ENCODE assay signal across 8 mouse cellular contexts in genomic region chr6:11926082-11926595, GRCm38 (mm10). TPM values are rescaled to one million over a fixed set of nuclear protein-coding genes. Genes with fewer than 3 reads are reported as not detected.
DNase-seq lines count a peak whose midpoint lies in the region; ATAC-seq lines count a peak whose summit lies in the region.

No protein-coding gene starts in this region.

- H3K9ac ChIP-seq in forebrain, embryonic 16.5 days (replicated peaks; ENCODE audit: low read depth, low read length), result peak overlapping the region; percentile 99
- peak overlapping the region; percentile 90 for H3K9ac ChIP-seq in limb, embryonic 15.5 days
- H3K9ac ChIP-seq in midbrain, embryonic 16.5 days (ENCODE audit: low read depth, low read length), result peak overlapping the region; percentile 97

- no peaks in the 10 kb centered on the region for H3K9me3 ChIP-seq in forebrain, embryonic 16.5 days (ENCODE audit: control insufficient read depth, low read length)
- no peaks in the 10 kb centered on the region for H3K9me3 ChIP-seq in limb, embryonic 15.5 days
- H3K9me3 ChIP-seq in midbrain, embryonic 16.5 days (replicated peaks; ENCODE audit: control insufficient read depth, low read length, poor library complexity, severe bottlenecking), result 0 out of 2 replicates have a peak, but pooled peaks cover 4% of the 10 kb centered on the region

- H3K4me3 ChIP-seq in forebrain, embryonic 16.5 days (replicated peaks; ENCODE audit: low read length), result peak overlapping the region; percentile 51
- peak overlapping the region; percentile 74 for H3K4me3 ChIP-seq in limb, embryonic 15.5 days
- peak overlapping the region; percentile 82 for H3K4me3 ChIP-seq in midbrain, embryonic 16.5 days (ENCODE audit: low read depth, low read length)

- WGBS in forebrain, embryonic 16.5 days, result 0% methylated on average over 38 of the region's 40 CpGs
- under 1% methylated on average over 35 of the region's 40 CpGs for WGBS in limb, embryonic 15.5 days
- 0% methylated on average over 36 of the region's 40 CpGs for WGBS in midbrain, embryonic 16.5 days

- peak; percentile 23 to 40 for DNase-seq in heart, adult 18-20 months
- DNase-seq in heart, postnatal 25 days (ENCODE audit: low spot score), result no peak
- peak; percentile 22 for DNase-seq in c-Kit-negative CD71-positive TER-119-positive erythroid progenitor cells, embryonic 14.5 days (ENCODE audit: low read depth, low spot score)
- peak; percentile 52 for DNase-seq in induced T-regulatory cell, adult 2 months (ENCODE audit: low read depth)
- peak; percentile 42 for DNase-seq in splenic B cell, adult 2 months (ENCODE audit: low read depth, low spot score)

- ATAC-seq in forebrain, embryonic 16.5 days, result peak; percentile 87
- ATAC-seq in limb, embryonic 15.5 days (ENCODE audit: insufficient number of reproducible peaks, low FRiP score, low TSS enrichment, low read depth), result peak; percentile 74; the same call in 1 of the 2 replicates
- ATAC-seq in midbrain, embryonic 16.5 days, result peak; percentile 89

- intact Hi-C loops in heart, postnatal 25 days (cut with DNase I), result no loop called here

- no peaks in the 10 kb centered on the region for H3K27me3 ChIP-seq in forebrain, embryonic 16.5 days (replicated peaks; ENCODE audit: control insufficient read depth, insufficient read depth, low read length)
- H3K27me3 ChIP-seq in limb, embryonic 15.5 days, result no peaks in the 10 kb centered on the region
- H3K27me3 ChIP-seq in midbrain, embryonic 16.5 days (ENCODE audit: control insufficient read depth, insufficient read depth, low read depth, low read length), result no peaks in the 10 kb centered on the region
- H3K27me3 ChIP-seq in splenic B cell, adult 2 months (ENCODE audit: control insufficient read depth, insufficient read depth, low read length, poor library complexity, severe bottlenecking), result no peaks in the 10 kb centered on the region

- peaks cover 20% of the 10 kb centered on the region for H3K4me1 ChIP-seq in forebrain, embryonic 16.5 days (replicated peaks; ENCODE audit: control insufficient read depth, insufficient read depth, low read length)
- peaks cover 12% of the 10 kb centered on the region for H3K4me1 ChIP-seq in limb, embryonic 15.5 days
- peaks cover 31% of the 10 kb centered on the region for H3K4me1 ChIP-seq in midbrain, embryonic 16.5 days (ENCODE audit: control insufficient read depth, insufficient read depth, low read length)

- H3K36me3 ChIP-seq in forebrain, embryonic 16.5 days (ENCODE audit: control insufficient read depth, insufficient read depth), result peaks cover 7% of the 10 kb centered on the region; the same call in 1 of the 2 replicates
- H3K36me3 ChIP-seq in limb, embryonic 15.5 days, result peaks cover 3% of the 10 kb centered on the region; the same call in 1 of the 2 replicates
- H3K36me3 ChIP-seq in midbrain, embryonic 16.5 days (ENCODE audit: control insufficient read depth, insufficient read depth, low read length), result 0 out of 2 replicates have a peak, but pooled peaks cover 6% of the 10 kb centered on the region
- H3K36me3 ChIP-seq in splenic B cell, adult 2 months (ENCODE audit: control insufficient read depth, insufficient read depth, low read length, poor library complexity, severe bottlenecking), result no peaks in the 10 kb centered on the region

- H3K27ac ChIP-seq in forebrain, embryonic 16.5 days (ENCODE audit: low read length), result peak overlapping the region; percentile 98
- peak overlapping the region; percentile 96 for H3K27ac ChIP-seq in limb, embryonic 15.5 days
- H3K27ac ChIP-seq in midbrain, embryonic 16.5 days (ENCODE audit: low read length), result peak overlapping the region; percentile 99

- peak overlapping the region; percentile 66 for H3K4me2 ChIP-seq in forebrain, embryonic 16.5 days (ENCODE audit: low read length)
- H3K4me2 ChIP-seq in limb, embryonic 15.5 days, result peak overlapping the region; percentile 56
- H3K4me2 ChIP-seq in midbrain, embryonic 16.5 days (ENCODE audit: low read length), result peak overlapping the region; percentile 75

RNA-seq across cellular contexts. Expression of gene Phf14, which starts 18.5 kb away (rescaled TPM):
- 10 to 100 TPM; 44.7 to 44.9 TPM for total RNA-seq in heart, adult 18-20 months (2021)
- total RNA-seq in heart, postnatal 25 days (2021), result 10 to 100 TPM; 46.4 to 48.2 TPM
- 69.6 and 78.4 TPM in 2 replicates for polyA plus RNA-seq in forebrain, embryonic 16.5 days (2015; fragmentation: Nextera tagmentation; extraction: Ambion mirVana)
- 56.6 and 65.4 TPM in 2 replicates for polyA plus RNA-seq in limb, embryonic 15.5 days (2015; fragmentation: Nextera tagmentation; extraction: Ambion mirVana)
- polyA plus RNA-seq in midbrain, embryonic 16.5 days (2015; fragmentation: Nextera tagmentation; extraction: Ambion mirVana), result 81.2 and 90.8 TPM in 2 replicates

RNA-seq across cellular contexts. Expression of gene Ndufa4, which starts 18.8 kb away (rescaled TPM):
- total RNA-seq in heart, adult 18-20 months (2021), result 1,000 to 10,000 TPM; 3,114 to 3,265 TPM
- total RNA-seq in heart, postnatal 25 days (2021), result 1,000 to 10,000 TPM; 3,110 to 3,139 TPM
- polyA plus RNA-seq in forebrain, embryonic 16.5 days (2015; fragmentation: Nextera tagmentation; extraction: Ambion mirVana), result 725 and 751 TPM in 2 replicates
- polyA plus RNA-seq in limb, embryonic 15.5 days (2015; fragmentation: Nextera tagmentation; extraction: Ambion mirVana), result 667 and 675 TPM in 2 replicates
- 916 and 1,020 TPM in 2 replicates for polyA plus RNA-seq in midbrain, embryonic 16.5 days (2015; fragmentation: Nextera tagmentation; extraction: Ambion mirVana)
